Mouse (Mus musculus): ENCODE results near the gene D7Ertd443e. TPM values are rescaled to one million over a fixed set of nuclear protein-coding genes. Genes with fewer than 3 reads are reported as not detected.
A peak's percentile ranks its signal among the peaks of the same experiment; 100 is the strongest.

D7Ertd443e gene
- 6.0 and 6.5 TPM in 2 replicates for total RNA-seq (2021)
- long read RNA-seq, partial matches to known transcripts, result 0 of 5 reads
- long read RNA-seq, other reads (novel, unspliced or antisense), result 5 of 5 reads

GRCm38 (mm10) chr7:134385561-134385960 is at the start of gene D7Ertd443e:
Gene D7Ertd443e, minus strand, starts transcription at chr7:134385661.
- DNase-seq, result no peak

- no peak for DNase-seq
These were observed 46.2 kb upstream of the D7Ertd443e start for GRCm38 (mm10) chr7:134431681-134432080.

- no peak for DNase-seq
These were observed 43.2 kb upstream of the D7Ertd443e start for GRCm38 (mm10) chr7:134428676-134429075.

GRCm38 (mm10) chr7:134415014-134415413 is 29.6 kb upstream of the D7Ertd443e start:
- DNase-seq, result no peak

GRCm38 (mm10) chr7:134414005-134414690 is 28.7 kb upstream of the D7Ertd443e start:
- peak; percentile 60 for DNase-seq

- DNase-seq, result peak; percentile 6
These were observed 23.2 kb upstream of the D7Ertd443e start for GRCm38 (mm10) chr7:134408641-134409040.

- DNase-seq, result no peak
These were observed 15.3 kb upstream of the D7Ertd443e start for GRCm38 (mm10) chr7:134400746-134401145.

- no peak for DNase-seq
These were observed 11.3 kb upstream of the D7Ertd443e start for GRCm38 (mm10) chr7:134396769-134397168.

GRCm38 (mm10) chr7:134382791-134383190 is 2.7 kb downstream of the D7Ertd443e start:
- no peak for DNase-seq

- peak; percentile 95 for DNase-seq
These were observed 4.0 kb downstream of the D7Ertd443e start for GRCm38 (mm10) chr7:134381407-134381861.

GRCm38 (mm10) chr7:134378273-134378672 is 7.2 kb downstream of the D7Ertd443e start:
- peak; percentile 31 for DNase-seq

- DNase-seq, result no peak
These were observed 8.7 kb downstream of the D7Ertd443e start for GRCm38 (mm10) chr7:134376786-134377185.

- peak; percentile 15 for DNase-seq
These were observed 13.2 kb downstream of the D7Ertd443e start for GRCm38 (mm10) chr7:134372276-134372675.

- no peak for DNase-seq
These were observed 16.2 kb downstream of the D7Ertd443e start for GRCm38 (mm10) chr7:134369241-134369640.

GRCm38 (mm10) chr7:134362257-134362870 is 23.1 kb downstream of the D7Ertd443e start:
- DNase-seq, result no peak

- DNase-seq, result peak; percentile 33
These were observed 36.6 kb downstream of the D7Ertd443e start for GRCm38 (mm10) chr7:134348825-134349224.

- no peak for DNase-seq
These were observed 43.3 kb downstream of the D7Ertd443e start for GRCm38 (mm10) chr7:134342202-134342601.

GRCm38 (mm10) chr7:134335951-134336350 is 49.5 kb downstream of the D7Ertd443e start:
- no peak for DNase-seq

GRCm38 (mm10) chr7:134320979-134321378 is 64.5 kb downstream of the D7Ertd443e start:
- no peak for DNase-seq

- DNase-seq, result no peak
These were observed 83.4 kb downstream of the D7Ertd443e start for GRCm38 (mm10) chr7:134302084-134302483.

GRCm38 (mm10) chr7:134301285-134301684 is 84.2 kb downstream of the D7Ertd443e start:
- DNase-seq, result peak; percentile 10

GRCm38 (mm10) chr7:134292750-134293149 is 92.7 kb downstream of the D7Ertd443e start:
- DNase-seq, result no peak

GRCm38 (mm10) chr7:134289611-134290301 is 95.7 kb downstream of the D7Ertd443e start:
- no peak for DNase-seq

All from adrenal gland, postnatal 25 days (tissue).